Mouse (Mus musculus) embryonic facial prominence, embryonic 15.5 days (tissue): ENCODE data around the gene Gprc5c. TPM values are rescaled to one million over a fixed set of nuclear protein-coding genes. Genes with fewer than 3 reads are reported as not detected.

Experiments used
- polyA plus RNA-seq: library from polyadenylated mRNA; unstranded; fragments of >200 nt; fragmentation: Nextera tagmentation; extraction: Ambion mirVana; gene quantifications from 2 replicates; pipeline ENCODE4 v1.2.1, GENCODE M21; 2015

Gene Gprc5c
- polyA plus RNA-seq, 1 experiment from 2014 or later, result 45.4 TPM

Other genes starting within 250 kb of the Gprc5c start
- 993 and 1,020 TPM in 2 replicates for gene Rpl38, start 182.6 kb upstream of the Gprc5c start, polyA plus RNA-seq
- gene Ttyh2, start 175.7 kb upstream of the Gprc5c start, polyA plus RNA-seq, result 31.5 and 36.4 TPM in 2 replicates
- 8.0 and 13.2 TPM in 2 replicates for gene Dnaic2, start 123.7 kb upstream of the Gprc5c start, polyA plus RNA-seq
- 1.7 and 3.2 TPM in 2 replicates for gene Kif19a, start 85.8 kb upstream of the Gprc5c start, polyA plus RNA-seq
- 3.6 and 4.2 TPM in 2 replicates for gene Btbd17, start 55.2 kb upstream of the Gprc5c start, polyA plus RNA-seq
- not detected in 2 replicates for gene Gpr142, start 52.2 kb upstream of the Gprc5c start, polyA plus RNA-seq
- gene Cd300a, start 38.9 kb downstream of the Gprc5c start, polyA plus RNA-seq, result 1.6 and 1.8 TPM in 2 replicates
- 0.49 and 0.61 TPM in 2 replicates for gene Cd300lb, start 83.2 kb downstream of the Gprc5c start, polyA plus RNA-seq
- not detected in 2 replicates for gene Cd300c, start 118.0 kb downstream of the Gprc5c start, polyA plus RNA-seq
- gene Cd300ld, start 138.8 kb downstream of the Gprc5c start, polyA plus RNA-seq, result 0.28 and 0.34 TPM in 2 replicates
- gene Cd300c2, start 150.7 kb downstream of the Gprc5c start, polyA plus RNA-seq, result 3.8 and 5.6 TPM in 2 replicates
- not detected in 2 replicates for gene Cd300ld2, start 165.0 kb downstream of the Gprc5c start, polyA plus RNA-seq
- not detected in 2 replicates for gene Cd300ld4, start 175.9 kb downstream of the Gprc5c start, polyA plus RNA-seq
- gene Cd300ld5, start 186.6 kb downstream of the Gprc5c start, polyA plus RNA-seq, result not detected in 2 replicates
- not detected in 2 replicates for gene Cd300ld3, start 197.3 kb downstream of the Gprc5c start, polyA plus RNA-seq
- 0.12 and 0.16 TPM in 2 replicates for gene Cd300e, start 211.0 kb downstream of the Gprc5c start, polyA plus RNA-seq
- 1.6 and 2.0 TPM in 2 replicates for gene Rab37, start 240.3 kb downstream of the Gprc5c start, polyA plus RNA-seq